Mouse (Mus musculus) effector memory CD4-positive, alpha-beta T cell, adult 5 months (primary cell): ENCODE data around the gene Erbb4. TPM values are rescaled to one million over a fixed set of nuclear protein-coding genes. Genes with fewer than 3 reads are reported as not detected.

Experiments used
- polyA plus RNA-seq: library from polyadenylated mRNA; unstranded; fragments of 100-300 nt; shearing (Covaris generic); gene quantifications from one replicate; pipeline ENCODE4 v1.2.1, GENCODE M21; 2017

The Erbb4 gene
- not detected for polyA plus RNA-seq

GRCm38 (mm10) chr1:69107485-69108158, at the start of gene Erbb4:
TSS of gene Erbb4 (minus strand) at chr1:69108059.

